Comparison of ENCODE assay signal across 8 mouse cellular contexts in the genomic region with DNA sequence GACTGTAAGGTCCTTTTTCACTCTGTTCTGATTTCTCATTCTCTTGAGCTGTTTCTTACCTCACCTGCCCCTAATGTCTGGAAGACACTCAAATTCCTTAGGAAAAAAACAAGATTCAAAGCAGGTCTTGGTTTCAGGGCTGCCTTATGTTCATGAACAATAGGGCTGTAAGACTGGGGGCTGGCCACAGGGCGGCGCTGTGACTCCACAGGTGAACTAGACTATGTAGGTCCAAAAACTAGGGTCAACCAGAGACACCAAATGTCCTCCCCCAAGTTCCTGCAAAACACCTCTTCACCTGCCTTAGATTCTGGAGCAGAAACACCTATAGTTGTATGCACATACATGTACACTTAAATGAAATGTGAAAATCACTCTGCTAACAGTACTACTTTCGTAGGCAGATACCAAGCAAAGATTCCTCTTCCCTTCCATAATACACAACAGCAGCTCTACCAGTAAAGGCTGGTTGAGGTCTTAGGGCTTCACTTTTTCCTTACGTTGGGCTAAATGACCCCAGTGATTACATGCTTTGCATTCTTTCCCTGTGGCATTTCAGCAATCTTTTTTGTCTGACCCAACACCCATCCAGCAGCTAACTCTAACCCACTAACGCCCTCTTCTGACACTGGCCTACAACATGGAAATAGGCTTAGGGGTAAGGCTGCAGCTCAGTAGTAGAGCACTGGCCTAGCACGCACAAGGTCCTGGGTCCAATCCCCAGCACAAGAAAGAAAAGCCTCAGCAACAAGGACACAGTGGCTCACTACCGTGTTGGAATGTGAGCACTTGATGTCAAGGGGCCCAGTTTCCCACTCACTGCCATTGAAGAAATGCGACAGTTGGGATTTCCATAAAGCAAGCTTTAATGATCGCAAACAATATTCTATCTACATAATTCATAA. TPM values are rescaled to one million over a fixed set of nuclear protein-coding genes. Genes with fewer than 3 reads are reported as not detected.
A peak's percentile ranks its signal among the peaks of the same experiment; 100 is the strongest.
DNase-seq lines count a peak whose midpoint lies in the region; ATAC-seq and TF ChIP-seq lines count a peak whose summit lies in the region.
"Had no signal": no experiment of that assay in that cellular context is flagged by ENCODE, and none has a peak within 500 bp of the region (broad histone marks: within the 10 kb centered on the region; RNA-seq: fewer than 3 reads in every experiment).

No protein-coding gene starts in this region.

- intact Hi-C loops in left cerebral cortex, postnatal 36 days (cut with DNase I), result loop anchor here (2.0 to 10.0 kb wide), 5 partner anchors 28 to 292 kb away; partner anchors contain the start of genes Arhgef40, Supt16 and Zfp219

- TF ChIP-seq POLR2A in spleen, adult 2 months (IDR thresholded peaks at IDR 0.05; ENCODE audit: low read depth, low read length), result no peak

- H3K9me3 ChIP-seq in midbrain, embryonic 15.5 days, result no peaks in the 10 kb centered on the region
- H3K9me3 ChIP-seq: liver, embryonic 15.5 days had no signal

- 60% methylated on average over 9 of the region's 9 CpGs for WGBS in midbrain, embryonic 15.5 days
- WGBS in spleen, adult 2 months, result 65% methylated on average over 9 of the region's 9 CpGs

- H3K9ac ChIP-seq in midbrain, embryonic 15.5 days, result no peak overlapping the region
- H3K9ac ChIP-seq: liver, embryonic 15.5 days had no signal

- no peak overlapping the region for H3K4me2 ChIP-seq in midbrain, embryonic 15.5 days
- H3K4me2 ChIP-seq: liver, embryonic 15.5 days had no signal

- peak; percentile 83 for ATAC-seq in activated CD4-positive, CD25-positive, alpha-beta regulatory T cell, adult 4 months
- ATAC-seq in midbrain, embryonic 15.5 days (replicated peaks), result peak; percentile 65

- H3K36me3 ChIP-seq in midbrain, embryonic 15.5 days (replicated peaks), result no peaks in the 10 kb centered on the region
- no peaks in the 10 kb centered on the region for H3K36me3 ChIP-seq in spleen, adult 2 months (ENCODE audit: control insufficient read depth, insufficient read depth, low read length)

- TF ChIP-seq CTCF in spleen, adult 2 months (IDR thresholded peaks at IDR 0.05; ENCODE audit: extremely low read depth, insufficient read depth, insufficient read length, insufficient replicate concordance), result peak; percentile 86; the same call in 1 of the 2 replicates

- no peak overlapping the region for H3K27ac ChIP-seq in midbrain, embryonic 15.5 days
- H3K27ac ChIP-seq in spleen, adult 2 months (ENCODE audit: insufficient read depth, low read length), result no peak overlapping the region
- H3K27ac ChIP-seq: liver, embryonic 15.5 days had no signal

- H3K4me3 ChIP-seq in midbrain, embryonic 15.5 days, result no peak overlapping the region
- no peak overlapping the region for H3K4me3 ChIP-seq in spleen, adult 2 months (ENCODE audit: extremely low read depth, insufficient read depth, insufficient read length)
- H3K4me3 ChIP-seq: liver, embryonic 15.5 days had no signal

- no peaks in the 10 kb centered on the region for H3K27me3 ChIP-seq in midbrain, embryonic 15.5 days (replicated peaks)
- no peaks in the 10 kb centered on the region for H3K27me3 ChIP-seq in spleen, adult 2 months (ENCODE audit: control insufficient read depth, insufficient read depth, low read length)
- H3K27me3 ChIP-seq: liver, embryonic 15.5 days had no signal

- peak; percentile 91 to 95 for DNase-seq in cerebellum, postnatal 14 days
- peak; percentile 89 for DNase-seq in gastrocnemius, postnatal 10 days
- peak; percentile 84 for DNase-seq in induced T-regulatory cell, adult 2 months (ENCODE audit: low read depth)
- peak; percentile 54 to 73 for DNase-seq in left cerebral cortex, postnatal 36 days (ENCODE audit: low spot score in 2 of 2)
- DNase-seq in spleen, adult 2 months (ENCODE audit: low read depth in 1 of 2, low spot score in 2 of 2), result peak; percentile 26 to 65

- no peaks in the 10 kb centered on the region; the same call in 1 of the 2 replicates for H3K4me1 ChIP-seq in midbrain, embryonic 15.5 days
- H3K4me1 ChIP-seq in spleen, adult 2 months (ENCODE audit: control insufficient read depth, insufficient read depth, insufficient read length), result no peaks in the 10 kb centered on the region

RNA-seq across cellular contexts. Expression of gene Slc39a2, which starts 10.4 kb away (rescaled TPM):
- under 1 TPM in 1 of 2 experiments, not detected in 1; 0.70 TPM for polyA plus RNA-seq in activated CD4-positive, CD25-positive, alpha-beta regulatory T cell, adult 4 months (2017; shearing (Covaris generic))
- under 1 TPM; 0.45 to 0.68 TPM for total RNA-seq in gastrocnemius, postnatal 10 days (2021)
- total RNA-seq in left cerebral cortex, postnatal 36 days (2021), result 1 to 10 TPM; 2.6 to 8.1 TPM
- 2.4 and 3.0 TPM in 2 replicates for polyA plus RNA-seq in midbrain, embryonic 15.5 days (2015; fragmentation: Nextera tagmentation; extraction: Ambion mirVana)
- polyA plus RNA-seq in spleen, adult 2 months (2012; rRNA removed), result 0.75 and 0.81 TPM in 2 replicates

RNA-seq across cellular contexts. Expression of gene Ndrg2, which starts 10.9 kb away (rescaled TPM):
- 10 to 100 TPM; 16.2 to 18.5 TPM for polyA plus RNA-seq in activated CD4-positive, CD25-positive, alpha-beta regulatory T cell, adult 4 months (2017; shearing (Covaris generic))
- 100 to 1,000 TPM; 700 to 765 TPM for total RNA-seq in gastrocnemius, postnatal 10 days (2021)
- 100 to 1,000 TPM; 753 to 795 TPM for total RNA-seq in left cerebral cortex, postnatal 36 days (2021)
- 170 and 196 TPM in 2 replicates for polyA plus RNA-seq in midbrain, embryonic 15.5 days (2015; fragmentation: Nextera tagmentation; extraction: Ambion mirVana)
- 19.2 and 21.0 TPM in 2 replicates for polyA plus RNA-seq in spleen, adult 2 months (2012; rRNA removed)

RNA-seq across cellular contexts. Expression of gene Tppp2, which starts 15.2 kb away (rescaled TPM):
- polyA plus RNA-seq in activated CD4-positive, CD25-positive, alpha-beta regulatory T cell, adult 4 months (2017; shearing (Covaris generic)), result not detected
- not detected for total RNA-seq in gastrocnemius, postnatal 10 days (2021)
- not detected for total RNA-seq in left cerebral cortex, postnatal 36 days (2021)
- polyA plus RNA-seq in midbrain, embryonic 15.5 days (2015; fragmentation: Nextera tagmentation; extraction: Ambion mirVana), result not detected in 2 replicates
- polyA plus RNA-seq in spleen, adult 2 months (2012; rRNA removed), result not detected in 2 replicates
- polyA plus RNA-seq: liver, embryonic 15.5 days had no signal

RNA-seq across cellular contexts. Expression of gene Mettl17, which starts 18.4 kb away (rescaled TPM):
- 10 to 100 TPM; 35.7 to 44.6 TPM for polyA plus RNA-seq in activated CD4-positive, CD25-positive, alpha-beta regulatory T cell, adult 4 months (2017; shearing (Covaris generic))
- total RNA-seq in gastrocnemius, postnatal 10 days (2021), result 10 to 100 TPM; 11.1 to 14.9 TPM
- 10 to 100 TPM; 23.6 to 45.2 TPM for total RNA-seq in left cerebral cortex, postnatal 36 days (2021)
- polyA plus RNA-seq in midbrain, embryonic 15.5 days (2015; fragmentation: Nextera tagmentation; extraction: Ambion mirVana), result 99.3 and 100 TPM in 2 replicates
- polyA plus RNA-seq in spleen, adult 2 months (2012; rRNA removed), result 24.9 and 34.9 TPM in 2 replicates

RNA-seq across cellular contexts. Expression of gene Rnase13, which starts 19.5 kb away (rescaled TPM):
- not detected for polyA plus RNA-seq in activated CD4-positive, CD25-positive, alpha-beta regulatory T cell, adult 4 months (2017; shearing (Covaris generic))
- total RNA-seq in gastrocnemius, postnatal 10 days (2021), result not detected
- total RNA-seq in left cerebral cortex, postnatal 36 days (2021), result not detected
- not detected in 2 replicates for polyA plus RNA-seq in midbrain, embryonic 15.5 days (2015; fragmentation: Nextera tagmentation; extraction: Ambion mirVana)
- not detected in 2 replicates for polyA plus RNA-seq in spleen, adult 2 months (2012; rRNA removed)
- polyA plus RNA-seq: liver, embryonic 15.5 days had no signal
